Mouse (Mus musculus) stomach, embryonic 15.5 days (tissue): ENCODE results near the gene Ksr1. TPM values are rescaled to one million over a fixed set of nuclear protein-coding genes. Genes with fewer than 3 reads are reported as not detected.
A peak's percentile ranks its signal among the peaks of the same experiment; 100 is the strongest.

ENCODE experiments used
- ATAC-seq: fragments of 200-750 bp; cut with Nextera tagmentation; 2 replicates; pipeline ENCODE4 v1.8.0; 2017; ENCODE audit warnings: low read depth, moderate number of reproducible peaks, moderate TSS enrichment; ENCODE audit not compliant: insufficient read depth, low FRiP score
- H3K27ac ChIP-seq: fragments of 300-500 bp; sonication (generic); 2 replicates; pipeline ENCODE4 v1.5.1; 2015; ENCODE audit warnings: mild to moderate bottlenecking, inconsistent platforms
- H3K27me3 ChIP-seq: fragments of 300-500 bp; sonication (generic); replicated peaks from 2 replicates; pipeline ENCODE4 v1.6.1; 2015; ENCODE audit warnings: inconsistent platforms
- H3K36me3 ChIP-seq: fragments of 300-500 bp; sonication (generic); 2 replicates; pipeline ENCODE4 v1.6.1; 2015; ENCODE audit warnings: inconsistent platforms
- H3K4me1 ChIP-seq: fragments of 300-500 bp; sonication (generic); 2 replicates; pipeline ENCODE4 v1.6.1; 2015; ENCODE audit warnings: inconsistent platforms
- H3K4me2 ChIP-seq: fragments of 300-500 bp; sonication (generic); 2 replicates; pipeline ENCODE4 v1.6.1; 2015; ENCODE audit warnings: mild to moderate bottlenecking, inconsistent platforms
- H3K4me3 ChIP-seq: fragments of 300-500 bp; sonication (generic); replicated peaks from 2 replicates; pipeline ENCODE4 v1.5.1; 2015; ENCODE audit warnings: inconsistent platforms
- H3K9ac ChIP-seq: fragments of 300-500 bp; sonication (generic); 2 replicates; pipeline ENCODE4 v1.6.1; 2015; ENCODE audit warnings: inconsistent platforms
- H3K9me3 ChIP-seq: fragments of 300-500 bp; sonication (generic); 2 replicates; pipeline ENCODE4 v1.6.1; 2016; ENCODE audit warnings: inconsistent platforms
- WGBS: fragments of 180-500 bp; shearing (Covaris S2); methylation state at CpG from one replicate; pipeline ENCODE4 v1.1.7; 2015; 5-methylcytosine and 5-hydroxymethylcytosine counted together
- polyA plus RNA-seq: library from polyadenylated mRNA; unstranded; fragments of >200 nt; fragmentation: Nextera tagmentation; extraction: Ambion mirVana; gene quantifications from 2 replicates; pipeline ENCODE4 v1.2.1, GENCODE M21; 2015

Ksr1 gene
- polyA plus RNA-seq, 1 experiment from 2014 or later, result 2.8 TPM

GRCm38 (mm10) chr11:79059062-79059461, 87.1 kb downstream of the Ksr1 start:
- no peak overlapping the region for H3K4me2 ChIP-seq
- no peak for ATAC-seq
- peaks cover 7% of the 10 kb centered on the region; the same call in 1 of the 2 replicates for H3K4me1 ChIP-seq
- no peaks in the 10 kb centered on the region for H3K9me3 ChIP-seq
- no peak overlapping the region for H3K4me3 ChIP-seq
- no peak overlapping the region for H3K9ac ChIP-seq
- H3K36me3 ChIP-seq, result no peaks in the 10 kb centered on the region
- 81% methylated on average over 4 of the region's 4 CpGs for WGBS
- H3K27ac ChIP-seq, result no peak overlapping the region
- H3K27me3 ChIP-seq, result no peaks in the 10 kb centered on the region

GRCm38 (mm10) chr11:79058610-79059009, 87.6 kb downstream of the Ksr1 start:
- H3K4me3 ChIP-seq, result no peak overlapping the region
- H3K9me3 ChIP-seq, result no peaks in the 10 kb centered on the region
- peaks cover 7% of the 10 kb centered on the region; the same call in 1 of the 2 replicates for H3K4me1 ChIP-seq
- no peak for ATAC-seq
- no peak overlapping the region for H3K27ac ChIP-seq
- H3K36me3 ChIP-seq, result no peaks in the 10 kb centered on the region
- no peak overlapping the region for H3K9ac ChIP-seq
- no peak overlapping the region for H3K4me2 ChIP-seq
- WGBS, result 82% methylated on average over 6 of the region's 6 CpGs
- H3K27me3 ChIP-seq, result no peaks in the 10 kb centered on the region

- no peaks in the 10 kb centered on the region for H3K27me3 ChIP-seq
- no peaks in the 10 kb centered on the region for H3K9me3 ChIP-seq
- WGBS, result 55% methylated on average over 4 of the region's 4 CpGs
- H3K9ac ChIP-seq, result no peak overlapping the region
- ATAC-seq, result no peak
- peaks cover 7% of the 10 kb centered on the region; the same call in 1 of the 2 replicates for H3K4me1 ChIP-seq
- no peaks in the 10 kb centered on the region for H3K36me3 ChIP-seq
- H3K4me2 ChIP-seq, result no peak overlapping the region
- peak overlapping the region; percentile 11; the same call in 1 of the 2 replicates for H3K27ac ChIP-seq
- H3K4me3 ChIP-seq, result no peak overlapping the region
Observed at GRCm38 (mm10) chr11:79057809-79058208, 88.4 kb downstream of the Ksr1 start.

- no peaks in the 10 kb centered on the region for H3K27me3 ChIP-seq
- 0 out of 2 replicates have a peak, but pooled peaks cover 3% of the 10 kb centered on the region for H3K36me3 ChIP-seq
- H3K27ac ChIP-seq, result no peak overlapping the region
- H3K9me3 ChIP-seq, result no peaks in the 10 kb centered on the region
- WGBS, result 40% methylated on average over 4 of the region's 4 CpGs
- no peak overlapping the region for H3K4me2 ChIP-seq
- H3K9ac ChIP-seq, result no peak overlapping the region
- no peak overlapping the region for H3K4me3 ChIP-seq
- H3K4me1 ChIP-seq, result peaks cover 7% of the 10 kb centered on the region; the same call in 1 of the 2 replicates
- ATAC-seq, result no peak
Observed at GRCm38 (mm10) chr11:79056891-79057290, 89.3 kb downstream of the Ksr1 start.

GRCm38 (mm10) chr11:79056027-79056426, 90.2 kb downstream of the Ksr1 start:
- Histone ChIP-seq H3K9me3 (no peaks in the 10 kb centered on the region), H3K4me1 (peaks cover 7% of the 10 kb centered on the region), H3K36me3 (0 out of 2 replicates have a peak, but pooled peaks cover 3% of the 10 kb centered on the region), H3K27me3 (no peaks in the 10 kb centered on the region), H3K27ac (no peak overlapping the region; the same call in 1 of the 2 replicates), H3K4me2 (no peak overlapping the region), H3K9ac (no peak overlapping the region), H3K4me3 (no peak overlapping the region)
- WGBS, result 68% methylated on average over 2 of the region's 2 CpGs
- no peak for ATAC-seq

- H3K4me3 ChIP-seq, result no peak overlapping the region
- no peaks in the 10 kb centered on the region for H3K9me3 ChIP-seq
- WGBS, result 77% methylated on average over 8 of the region's 8 CpGs
- peaks cover 7% of the 10 kb centered on the region for H3K4me1 ChIP-seq
- H3K36me3 ChIP-seq, result 0 out of 2 replicates have a peak, but pooled peaks cover 3% of the 10 kb centered on the region
- ATAC-seq, result no peak
- H3K27me3 ChIP-seq, result no peaks in the 10 kb centered on the region
- peak overlapping the region; percentile 26 for H3K27ac ChIP-seq
- H3K9ac ChIP-seq, result no peak overlapping the region
- H3K4me2 ChIP-seq, result no peak overlapping the region
Observed at GRCm38 (mm10) chr11:79055161-79055560, 91.0 kb downstream of the Ksr1 start.

GRCm38 (mm10) chr11:79054161-79055152, 91.8 kb downstream of the Ksr1 start:
- Histone ChIP-seq H3K27ac (peak overlapping the region; percentile 26; the same call in 1 of the 2 replicates), H3K9me3 (no peaks in the 10 kb centered on the region), H3K9ac (no peak overlapping the region), H3K4me2 (no peak overlapping the region), H3K27me3 (no peaks in the 10 kb centered on the region), H3K4me3 (no peak overlapping the region), H3K36me3 (0 out of 2 replicates have a peak, but pooled peaks cover 3% of the 10 kb centered on the region), H3K4me1 (peaks cover 7% of the 10 kb centered on the region)
- WGBS, result 70% methylated on average over 9 of the region's 9 CpGs
- peak; percentile 61; the same call in 1 of the 2 replicates for ATAC-seq

GRCm38 (mm10) chr11:79053437-79053836, 92.8 kb downstream of the Ksr1 start:
- no peaks in the 10 kb centered on the region for H3K27me3 ChIP-seq
- no peak overlapping the region for H3K4me3 ChIP-seq
- H3K4me1 ChIP-seq, result peaks cover 7% of the 10 kb centered on the region

GRCm38 (mm10) chr11:79052769-79053168, 93.4 kb downstream of the Ksr1 start:
- no peak overlapping the region for H3K4me3 ChIP-seq
- H3K27ac ChIP-seq, result no peak overlapping the region
- 74% methylated on average over 6 of the region's 6 CpGs for WGBS
- H3K27me3 ChIP-seq, result no peaks in the 10 kb centered on the region
- peaks cover 7% of the 10 kb centered on the region for H3K4me1 ChIP-seq
- no peak overlapping the region for H3K9ac ChIP-seq
- 0 out of 2 replicates have a peak, but pooled peaks cover 3% of the 10 kb centered on the region for H3K36me3 ChIP-seq
- no peak overlapping the region for H3K4me2 ChIP-seq
- no peaks in the 10 kb centered on the region for H3K9me3 ChIP-seq
- ATAC-seq, result no peak

More at GRCm38 (mm10) chr11:79053437-79053836, 92.8 kb downstream of the Ksr1 start:
- H3K9me3 ChIP-seq, result no peaks in the 10 kb centered on the region
- H3K36me3 ChIP-seq, result 0 out of 2 replicates have a peak, but pooled peaks cover 3% of the 10 kb centered on the region
- no peak overlapping the region for H3K27ac ChIP-seq
- no peak overlapping the region for H3K4me2 ChIP-seq
- no peak for ATAC-seq
- no peak overlapping the region for H3K9ac ChIP-seq

- 87% methylated on average over 9 of the region's 9 CpGs for WGBS
Observed at GRCm38 (mm10) chr11:79051522-79051921, 94.7 kb downstream of the Ksr1 start.

GRCm38 (mm10) chr11:79050781-79051507, 95.3 kb downstream of the Ksr1 start:
- H3K9ac ChIP-seq, result no peak overlapping the region
- peaks cover 10% of the 10 kb centered on the region for H3K4me1 ChIP-seq
- WGBS, result 76% methylated on average over 16 of the region's 16 CpGs

More at GRCm38 (mm10) chr11:79051522-79051921, 94.7 kb downstream of the Ksr1 start:
- H3K36me3 ChIP-seq, result 0 out of 2 replicates have a peak, but pooled peaks cover 3% of the 10 kb centered on the region
- peaks cover 10% of the 10 kb centered on the region for H3K4me1 ChIP-seq
- no peaks in the 10 kb centered on the region for H3K27me3 ChIP-seq
- no peak overlapping the region for H3K4me2 ChIP-seq
- no peaks in the 10 kb centered on the region for H3K9me3 ChIP-seq
- no peak overlapping the region for H3K9ac ChIP-seq
- ATAC-seq, result no peak
- H3K4me3 ChIP-seq, result no peak overlapping the region
- no peak overlapping the region for H3K27ac ChIP-seq

More at GRCm38 (mm10) chr11:79050781-79051507, 95.3 kb downstream of the Ksr1 start:
- Histone ChIP-seq H3K36me3 (0 out of 2 replicates have a peak, but pooled peaks cover 3% of the 10 kb centered on the region), H3K27ac (no peak overlapping the region), H3K4me3 (no peak overlapping the region), H3K4me2 (no peak overlapping the region), H3K27me3 (no peaks in the 10 kb centered on the region), H3K9me3 (no peaks in the 10 kb centered on the region)
- ATAC-seq, result no peak
